Mouse (Mus musculus) bone marrow macrophage, adult 2 months (primary cell): ENCODE results near the gene Vsig2.

ENCODE experiments used
- CTCF ChIP-seq: IDR thresholded peaks from 2 replicates; pipeline ENCODE4 v1.5.1; 2012; ENCODE audit warnings: low read depth, mild to moderate bottlenecking, low read length, moderate library complexity
- POLR2A ChIP-seq: IDR thresholded peaks from 2 replicates; pipeline ENCODE4 v1.6.1; 2012; ENCODE audit warnings: mild to moderate bottlenecking, low read depth, low read length, borderline replicate concordance

DNA sequence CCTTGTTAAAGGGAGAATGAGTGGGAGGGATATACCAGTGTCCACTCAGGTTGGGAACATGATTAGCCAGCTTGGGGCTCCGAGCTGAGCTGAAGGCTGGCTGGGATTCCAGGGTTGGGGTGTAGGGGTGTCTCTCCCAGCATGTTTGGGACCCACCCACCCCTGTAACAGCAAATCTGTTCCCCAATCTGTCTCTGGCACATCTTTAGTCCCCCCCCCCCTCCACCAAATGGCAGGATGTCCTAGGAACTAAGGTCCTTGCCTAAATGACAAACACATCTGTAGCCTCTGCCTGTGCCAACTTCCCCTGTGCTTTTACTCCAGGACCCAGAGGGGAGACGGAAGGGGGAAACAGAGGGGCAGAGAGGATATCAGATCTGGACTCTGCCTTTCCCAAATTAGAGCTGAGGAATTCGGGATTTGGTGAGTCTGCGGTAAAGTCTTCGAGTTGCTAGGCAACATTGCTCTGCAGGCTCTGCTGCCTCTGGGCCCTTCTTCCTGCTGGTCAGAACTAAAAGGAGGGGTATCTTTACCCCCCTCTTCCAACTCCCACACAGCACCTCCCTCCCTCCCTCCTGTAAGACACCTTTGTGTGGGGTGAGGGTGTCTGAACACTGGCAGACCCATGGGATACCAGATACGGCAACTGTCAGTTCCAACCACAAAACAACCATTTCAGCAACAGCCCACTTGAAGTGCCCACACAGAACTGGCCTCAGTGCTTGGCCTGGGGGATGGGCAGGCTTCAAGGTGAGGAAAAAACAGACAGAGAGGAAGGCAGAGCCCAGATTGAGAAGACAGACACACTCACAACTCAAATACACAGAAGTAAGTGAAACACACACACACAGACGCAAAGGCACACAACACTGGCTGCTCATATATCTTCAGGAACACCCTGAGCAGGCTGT lies 16.0 kb downstream of the Vsig2 start, which contains the start of gene Siae:
- TF ChIP-seq CTCF, result no peak
- TF ChIP-seq POLR2A, result no peak
